Mouse (Mus musculus) G1E (cell line): ENCODE data around the gene Tsks. TPM values are rescaled to one million over a fixed set of nuclear protein-coding genes. Genes with fewer than 3 reads are reported as not detected.

Experiments
- ATAC-seq: 2 replicates; pipeline ENCODE4 v1.8.0; 2016; ENCODE audit warnings: mild to moderate bottlenecking; ENCODE audit not compliant: insufficient number of reproducible peaks, poor library complexity, low FRiP score, severe bottlenecking; ENCODE audit errors: extremely low read depth
- DNase-seq: peaks from one replicate; pipeline ENCODE4 v3.0.0; 2012; ENCODE audit warnings: low spot score
- H3K27me3 ChIP-seq: 2 replicates; pipeline ENCODE4 v1.6.1; 2012; ENCODE audit warnings: mild to moderate bottlenecking, low read length, inconsistent platforms; ENCODE audit not compliant: insufficient read depth
- H3K36me3 ChIP-seq: replicated peaks from 2 replicates; pipeline ENCODE3; 2012; ENCODE audit warnings: mild to moderate bottlenecking, inconsistent platforms
- H3K4me1 ChIP-seq: 2 replicates; pipeline ENCODE4 v1.6.1; 2012; ENCODE audit warnings: low read depth, low read length, inconsistent platforms, mixed read lengths; ENCODE audit not compliant: insufficient read depth
- H3K4me3 ChIP-seq: 2 replicates; pipeline ENCODE4 v1.5.1; 2012; ENCODE audit warnings: low read depth, mild to moderate bottlenecking, inconsistent platforms, low read length, moderate library complexity, mixed read lengths
- H3K9me3 ChIP-seq: replicated peaks from 2 replicates; pipeline ENCODE4 v1.6.1; 2012; ENCODE audit warnings: inconsistent platforms
- CTCF ChIP-seq: IDR thresholded peaks from 2 replicates; pipeline ENCODE4 v1.5.1; 2012; ENCODE audit warnings: low read depth, low read length, inconsistent platforms, mixed read lengths
- GATA1 ChIP-seq: IDR thresholded peaks from 2 replicates; pipeline ENCODE4 v1.6.1; 2012; ENCODE audit warnings: borderline replicate concordance, low read length, inconsistent platforms, mixed read lengths
- GATA2 ChIP-seq: IDR thresholded peaks from 2 replicates; pipeline ENCODE4 v1.6.1; 2012; ENCODE audit warnings: low read depth, low read length, inconsistent platforms, borderline replicate concordance
- POLR2AphosphoS5 ChIP-seq: IDR thresholded peaks from 2 replicates; pipeline ENCODE4 v1.6.1; 2012; ENCODE audit warnings: low read depth, low read length, inconsistent platforms; ENCODE audit not compliant: insufficient replicate concordance
- TAL1 ChIP-seq: conservative IDR thresholded peaks from 2 replicates; pipeline ENCODE4 v1.6.1; 2012; ENCODE audit warnings: low read depth, low read length, inconsistent platforms, mixed read lengths
- polyA plus RNA-seq: library from polyadenylated mRNA; stranded (reverse); fragments of >175 nt; gene quantifications from 2 replicates; pipeline ENCODE4 v1.2.3, GENCODE M21; 2012
- total RNA-seq, 2 experiments: library from RNA; stranded (forward) in 1 of 2; stranded (reverse) in 1 of 2; fragments of 200-1000 nt in 1 of 2; fragments of >200 nt in 1 of 2; fragmentation: Nextera tagmentation in 1 of 2; gene quantifications; 2 replicates each; pipeline ENCODE4 v1.2.3; 2014 to 2017

Tsks gene
- total and polyA plus RNA-seq, 3 experiments = 0.29 TPM; not detected in 2

- H3K4me3 ChIP-seq = no peak overlapping the region; the same call in 1 of the 2 replicates
- ATAC-seq (no peak; the same call in 1 of the 2 replicates), DNase-seq (no peak)
- H3K4me1 ChIP-seq = peaks cover 58% of the 10 kb centered on the region
- H3K27me3 ChIP-seq = peaks cover 37% of the 10 kb centered on the region
- no peaks in the 10 kb centered on the region for H3K9me3 ChIP-seq
- TF ChIP-seq CTCF = no peak
- no peak for TF ChIP-seq POLR2AphosphoS5
- TF ChIP-seq TAL1 = no peak
- TF ChIP-seq GATA1 = no peak
- TF ChIP-seq GATA2 = no peak
- no peaks in the 10 kb centered on the region for H3K36me3 ChIP-seq
Measured at GRCm38 (mm10) chr7:44959281-44959680, 16.3 kb downstream of the Tsks start.

- no peak for ATAC-seq
- Histone ChIP-seq H3K4me3 (peak overlapping the region; percentile 39; the same call in 1 of the 2 replicates), H3K9me3 (no peaks in the 10 kb centered on the region), H3K36me3 (no peaks in the 10 kb centered on the region), H3K4me1 (peaks cover 58% of the 10 kb centered on the region), H3K27me3 (peaks cover 40% of the 10 kb centered on the region)
- TF ChIP-seq GATA2 (no peak), TAL1 (no peak), POLR2AphosphoS5 (no peak), GATA1 (no peak)
- no peak for DNase-seq
Measured at GRCm38 (mm10) chr7:44959874-44960511, 17.0 kb downstream of the Tsks start.

GRCm38 (mm10) chr7:44960512-44960910, 17.5 kb downstream of the Tsks start:
- Histone ChIP-seq H3K4me3 (no peak overlapping the region), H3K9me3 (no peaks in the 10 kb centered on the region), H3K36me3 (no peaks in the 10 kb centered on the region), H3K4me1 (peaks cover 62% of the 10 kb centered on the region), H3K27me3 (peaks cover 45% of the 10 kb centered on the region)
- TF ChIP-seq CTCF (no peak), GATA2 (no peak), GATA1 (no peak), POLR2AphosphoS5 (no peak), TAL1 (no peak)
- DNase-seq (no peak), ATAC-seq (no peak)

GRCm38 (mm10) chr7:44962337-44962736, 19.3 kb downstream of the Tsks start:
- ATAC-seq = no peak
- Histone ChIP-seq H3K4me3 (peak overlapping the region; percentile 40; the same call in 1 of the 2 replicates), H3K9me3 (no peaks in the 10 kb centered on the region)

GRCm38 (mm10) chr7:44962831-44963230, 19.8 kb downstream of the Tsks start:
- ATAC-seq (no peak), DNase-seq (no peak)
- no peak for TF ChIP-seq GATA2
- no peak for TF ChIP-seq GATA1
- TF ChIP-seq TAL1 = no peak
- no peak for TF ChIP-seq POLR2AphosphoS5
- TF ChIP-seq CTCF = no peak
- H3K36me3 ChIP-seq = no peaks in the 10 kb centered on the region
- H3K4me3 ChIP-seq = peak overlapping the region; percentile 40; the same call in 1 of the 2 replicates
- no peaks in the 10 kb centered on the region for H3K9me3 ChIP-seq
- H3K27me3 ChIP-seq = peaks cover 50% of the 10 kb centered on the region
- peaks cover 61% of the 10 kb centered on the region for H3K4me1 ChIP-seq

More at GRCm38 (mm10) chr7:44962337-44962736, 19.3 kb downstream of the Tsks start:
- Histone ChIP-seq H3K4me1 (peaks cover 64% of the 10 kb centered on the region), H3K27me3 (peaks cover 53% of the 10 kb centered on the region), H3K36me3 (no peaks in the 10 kb centered on the region)
- no peak for DNase-seq
- no peak for TF ChIP-seq CTCF

GRCm38 (mm10) chr7:44964990-44965389, 22.0 kb downstream of the Tsks start:
- Histone ChIP-seq H3K4me3 (no peak overlapping the region), H3K9me3 (no peaks in the 10 kb centered on the region), H3K36me3 (no peaks in the 10 kb centered on the region), H3K4me1 (peaks cover 45% of the 10 kb centered on the region), H3K27me3 (peaks cover 51% of the 10 kb centered on the region)
- no peak for TF ChIP-seq GATA1
- TF ChIP-seq POLR2AphosphoS5 = no peak
- TF ChIP-seq GATA2 = no peak
- no peak for TF ChIP-seq CTCF
- DNase-seq (no peak), ATAC-seq (no peak)

- H3K27me3 ChIP-seq = peaks cover 55% of the 10 kb centered on the region
- DNase-seq (no peak), ATAC-seq (no peak)
- H3K4me3 ChIP-seq = no peak overlapping the region
- no peaks in the 10 kb centered on the region for H3K36me3 ChIP-seq
- H3K4me1 ChIP-seq = peaks cover 40% of the 10 kb centered on the region
- TF ChIP-seq TAL1 (no peak), POLR2AphosphoS5 (no peak), GATA2 (no peak), CTCF (no peak)
- no peaks in the 10 kb centered on the region for H3K9me3 ChIP-seq
Measured at GRCm38 (mm10) chr7:44965975-44966374, 23.0 kb downstream of the Tsks start.
